Mouse (Mus musculus) limb, embryonic 12.5 days (tissue): ENCODE data around the gene 1700017N19Rik. TPM values are rescaled to one million over a fixed set of nuclear protein-coding genes. Genes with fewer than 3 reads are reported as not detected.

Source experiments
- polyA plus RNA-seq: library from polyadenylated mRNA; unstranded; fragments of >200 nt; fragmentation: Nextera tagmentation; extraction: Ambion mirVana; gene quantifications from 2 replicates; pipeline ENCODE4 v1.2.1, GENCODE M21; 2016

Gene 1700017N19Rik
- polyA plus RNA-seq, 1 experiment from 2014 or later, result not detected

Other genes with a start within 250 kb of the 1700017N19Rik start
- gene Gm4302, start 249.6 kb upstream of the 1700017N19Rik start, polyA plus RNA-seq, result not detected in 2 replicates
- not detected in 2 replicates for gene Gm4303, start 244.5 kb upstream of the 1700017N19Rik start, polyA plus RNA-seq
- not detected in 2 replicates for gene Gm4305, start 239.4 kb upstream of the 1700017N19Rik start, polyA plus RNA-seq
- not detected in 2 replicates for gene Gm4307, start 229.1 kb upstream of the 1700017N19Rik start, polyA plus RNA-seq
- not detected in 2 replicates for gene Gm4312, start 207.9 kb upstream of the 1700017N19Rik start, polyA plus RNA-seq
- 21.7 and 28.6 TPM in 2 replicates for gene Tmtc3, start 103.1 kb upstream of the 1700017N19Rik start, polyA plus RNA-seq
- 6.7 and 7.0 TPM in 2 replicates for gene Cep290, start 102.9 kb upstream of the 1700017N19Rik start, polyA plus RNA-seq
- gene 4930430F08Rik, start 61 bp upstream of the 1700017N19Rik start, polyA plus RNA-seq, result 8.1 and 9.2 TPM in 2 replicates